Mouse (Mus musculus) midbrain, embryonic 11.5 days (tissue): Measurements from ENCODE around the gene Fstl1. TPM values are rescaled to one million over a fixed set of nuclear protein-coding genes. Genes with fewer than 3 reads are reported as not detected.
A peak's percentile ranks its signal among the peaks of the same experiment; 100 is the strongest.

Experiments used
- ATAC-seq: fragments of 200-750 bp; cut with Nextera tagmentation; 2 replicates; pipeline ENCODE4 v1.8.0; 2017; ENCODE audit warnings: moderate TSS enrichment, moderate library complexity; ENCODE audit not compliant: low FRiP score
- DNase-seq: peaks from one replicate; pipeline ENCODE4 v3.0.0; 2015; ENCODE audit warnings: low spot score; ENCODE audit errors: missing footprints
- H3K27ac ChIP-seq: fragments of 300-500 bp; sonication (generic); 2 replicates; pipeline ENCODE4 v1.5.1; 2014; ENCODE audit warnings: low read depth, low read length
- H3K27me3 ChIP-seq: fragments of 300-500 bp; sonication (generic); 2 replicates; pipeline ENCODE4 v1.6.1; 2014; ENCODE audit warnings: mild to moderate bottlenecking, low read length, moderate library complexity, mixed read lengths; ENCODE audit not compliant: control insufficient read depth, insufficient read depth
- H3K36me3 ChIP-seq: fragments of 300-500 bp; sonication (generic); 2 replicates; pipeline ENCODE4 v1.6.1; 2014; ENCODE audit warnings: mild to moderate bottlenecking, low read length, moderate library complexity, mixed read lengths; ENCODE audit not compliant: control insufficient read depth, insufficient read depth
- H3K4me1 ChIP-seq: fragments of 300-500 bp; sonication (generic); 2 replicates; pipeline ENCODE4 v1.6.1; 2014; ENCODE audit warnings: low read length; ENCODE audit not compliant: control insufficient read depth, insufficient read depth
- H3K4me2 ChIP-seq: fragments of 300-500 bp; sonication (generic); 2 replicates; pipeline ENCODE4 v1.6.1; 2014; ENCODE audit warnings: mild to moderate bottlenecking, moderate library complexity
- H3K4me3 ChIP-seq: fragments of 300-500 bp; sonication (generic); 2 replicates; pipeline ENCODE4 v1.5.1; 2014; ENCODE audit warnings: low read depth, low read length
- H3K9ac ChIP-seq: fragments of 300-500 bp; sonication (generic); 2 replicates; pipeline ENCODE4 v1.6.1; 2014; ENCODE audit warnings: low read length
- H3K9me3 ChIP-seq: fragments of 300-500 bp; sonication (generic); 2 replicates; pipeline ENCODE4 v1.6.1; 2016; ENCODE audit warnings: low read length; ENCODE audit not compliant: control insufficient read depth
- WGBS: fragments of 180-500 bp; shearing (Covaris S2); extraction: QIAGEN DNeasy Blood & Tissue Kit; methylation state at CpG from one replicate; pipeline ENCODE4 v1.1.7; 2014; 5-methylcytosine and 5-hydroxymethylcytosine counted together
- polyA plus RNA-seq: library from polyadenylated mRNA; unstranded; fragments of >200 nt; fragmentation: Nextera tagmentation; extraction: Ambion mirVana; gene quantifications from 2 replicates; pipeline ENCODE4 v1.2.1, GENCODE M21; 2014

The Fstl1 gene
- polyA plus RNA-seq, 1 experiment from 2014 or later = 199 TPM

DNA sequence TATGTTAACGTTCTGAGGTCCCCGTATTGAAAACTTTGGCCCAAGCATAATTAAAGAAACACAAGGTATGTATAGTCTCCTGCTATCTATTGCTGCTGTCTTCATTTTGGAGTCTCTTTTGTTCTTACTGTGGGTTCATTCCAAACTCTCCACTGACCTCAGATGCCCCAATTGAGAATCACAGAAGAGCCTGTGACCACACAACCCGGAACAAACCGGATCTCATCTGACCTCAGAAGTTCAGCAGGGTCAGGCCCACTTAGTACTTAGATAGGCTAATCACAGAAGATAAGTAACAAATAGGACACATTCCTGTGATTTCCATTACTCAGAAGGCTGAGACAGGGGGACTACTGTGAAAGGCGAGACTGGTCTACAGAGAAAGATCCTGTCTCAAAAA is 77.9 kb downstream of the Fstl1 start:
- Histone ChIP-seq H3K9ac (no peak overlapping the region), H3K4me3 (no peak overlapping the region), H3K4me2 (no peak overlapping the region), H3K9me3 (no peaks in the 10 kb centered on the region), H3K27me3 (no peaks in the 10 kb centered on the region), H3K4me1 (no peaks in the 10 kb centered on the region; the same call in 1 of the 2 replicates), H3K27ac (no peak overlapping the region), H3K36me3 (no peaks in the 10 kb centered on the region)
- ATAC-seq (no peak), DNase-seq (no peak)
- WGBS = 78% methylated on average over 5 of the region's 5 CpGs

DNA sequence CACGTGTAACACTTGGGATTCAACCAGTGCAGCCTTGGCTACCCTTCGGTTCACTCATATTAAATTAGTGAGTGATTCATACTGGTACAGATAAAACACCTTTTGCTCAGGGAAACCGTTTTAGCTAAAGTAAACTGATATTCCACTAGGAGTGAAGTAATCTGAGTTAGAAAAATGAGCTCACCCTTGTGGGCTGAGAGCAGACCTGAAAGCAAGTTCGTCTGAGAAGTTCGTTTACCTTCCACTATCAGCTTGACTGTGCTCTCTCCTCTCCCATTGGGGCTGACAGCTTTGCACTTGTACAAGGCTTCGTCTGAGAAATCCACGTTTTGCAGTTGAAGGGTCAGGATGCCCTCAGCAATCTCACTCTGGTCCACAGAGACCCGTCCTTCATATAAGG is 78.9 kb downstream of the Fstl1 start:
- Histone ChIP-seq H3K36me3 (no peaks in the 10 kb centered on the region), H3K4me2 (no peak overlapping the region), H3K9ac (no peak overlapping the region), H3K4me1 (no peaks in the 10 kb centered on the region; the same call in 1 of the 2 replicates), H3K9me3 (no peaks in the 10 kb centered on the region), H3K27me3 (no peaks in the 10 kb centered on the region), H3K4me3 (no peak overlapping the region), H3K27ac (no peak overlapping the region)
- DNase-seq (no peak), ATAC-seq (no peak)
- WGBS = 84% methylated on average over 8 of the region's 8 CpGs

DNA sequence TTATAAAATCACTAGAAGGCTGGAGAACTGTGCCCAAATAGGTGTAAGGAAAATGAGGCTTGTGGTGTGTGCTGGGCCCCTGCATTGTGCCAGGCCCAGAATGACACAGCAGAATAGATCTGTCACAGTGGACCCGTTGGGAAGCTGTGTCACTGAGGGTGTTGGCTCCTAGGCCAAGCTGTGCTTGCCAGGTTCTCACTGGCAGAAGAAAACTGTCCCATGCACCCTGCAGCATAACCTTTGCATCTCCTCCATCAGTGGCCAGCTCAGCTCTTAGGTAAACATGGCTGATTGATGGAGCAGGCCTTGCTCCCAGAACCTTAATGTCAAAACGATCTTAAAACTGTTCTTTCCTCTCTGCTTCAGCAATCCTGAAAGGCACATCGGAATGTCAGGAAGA is 79.7 kb downstream of the Fstl1 start:
- DNase-seq = no peak
- Histone ChIP-seq H3K27me3 (no peaks in the 10 kb centered on the region), H3K4me3 (no peak overlapping the region), H3K27ac (no peak overlapping the region), H3K9me3 (no peaks in the 10 kb centered on the region), H3K36me3 (no peaks in the 10 kb centered on the region), H3K4me1 (no peaks in the 10 kb centered on the region; the same call in 1 of the 2 replicates), H3K4me2 (no peak overlapping the region), H3K9ac (no peak overlapping the region)
- 83% methylated on average over 3 of the region's 3 CpGs for WGBS
- ATAC-seq = no peak

DNA sequence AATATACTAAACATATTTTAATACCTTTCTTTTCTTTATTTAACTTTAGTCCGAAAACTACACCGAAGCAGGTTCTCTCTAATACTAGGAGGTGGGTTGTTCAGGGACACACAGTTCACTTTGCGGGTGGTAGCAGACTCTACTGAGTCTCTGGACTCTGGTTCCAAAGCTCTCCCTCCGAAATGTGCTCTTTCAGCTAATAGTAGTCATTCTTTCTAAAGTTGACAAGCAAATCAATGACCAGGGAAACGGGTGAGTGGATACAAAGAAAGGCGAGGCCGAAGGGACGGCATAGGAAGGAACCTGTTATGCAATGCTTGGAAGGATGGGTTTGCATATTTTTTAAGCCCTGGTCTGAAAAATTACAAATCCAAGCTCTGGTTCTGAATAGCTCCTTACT is 80.8 kb downstream of the Fstl1 start:
- no peak for DNase-seq
- WGBS = 65% methylated on average over 8 of the region's 8 CpGs
- H3K27me3 ChIP-seq = no peaks in the 10 kb centered on the region

DNA sequence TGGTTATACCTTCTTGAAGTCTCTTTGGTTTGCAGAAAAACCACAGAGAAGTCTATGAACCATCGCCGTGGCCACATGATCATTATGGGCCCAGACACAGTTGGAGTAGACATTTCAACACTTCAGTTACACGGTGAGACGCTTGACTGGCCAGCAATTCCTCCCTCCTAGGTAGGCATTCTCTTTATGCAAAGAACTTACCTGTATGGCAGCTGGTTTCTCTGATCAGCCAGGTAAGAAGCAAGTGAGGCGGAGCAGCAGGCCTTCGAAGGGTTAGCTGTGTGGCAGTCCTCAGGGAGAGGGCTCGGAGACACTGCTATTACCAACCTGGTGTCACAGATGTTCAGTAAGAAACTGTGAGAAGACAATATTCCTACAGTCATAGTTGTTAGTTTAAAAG is 83.5 kb downstream of the Fstl1 start:
- DNase-seq (peak; percentile 76), ATAC-seq (no peak)
- H3K9ac ChIP-seq = no peak overlapping the region
- no peak overlapping the region for H3K4me3 ChIP-seq
- H3K27me3 ChIP-seq = no peaks in the 10 kb centered on the region
- no peaks in the 10 kb centered on the region; the same call in 1 of the 2 replicates for H3K4me1 ChIP-seq
- H3K36me3 ChIP-seq = no peaks in the 10 kb centered on the region
- no peak overlapping the region for H3K4me2 ChIP-seq
- H3K27ac ChIP-seq = no peak overlapping the region
- WGBS = 82% methylated on average over 7 of the region's 7 CpGs
- H3K9me3 ChIP-seq = no peaks in the 10 kb centered on the region

More for the DNA sequence above, 80.8 kb downstream of the Fstl1 start:
- H3K9ac ChIP-seq = no peak overlapping the region
- no peaks in the 10 kb centered on the region; the same call in 1 of the 2 replicates for H3K4me1 ChIP-seq
- no peak overlapping the region for H3K4me3 ChIP-seq
- H3K27ac ChIP-seq = no peak overlapping the region
- H3K9me3 ChIP-seq = no peaks in the 10 kb centered on the region
- H3K4me2 ChIP-seq = no peak overlapping the region
- ATAC-seq = no peak
- H3K36me3 ChIP-seq = no peaks in the 10 kb centered on the region

DNA sequence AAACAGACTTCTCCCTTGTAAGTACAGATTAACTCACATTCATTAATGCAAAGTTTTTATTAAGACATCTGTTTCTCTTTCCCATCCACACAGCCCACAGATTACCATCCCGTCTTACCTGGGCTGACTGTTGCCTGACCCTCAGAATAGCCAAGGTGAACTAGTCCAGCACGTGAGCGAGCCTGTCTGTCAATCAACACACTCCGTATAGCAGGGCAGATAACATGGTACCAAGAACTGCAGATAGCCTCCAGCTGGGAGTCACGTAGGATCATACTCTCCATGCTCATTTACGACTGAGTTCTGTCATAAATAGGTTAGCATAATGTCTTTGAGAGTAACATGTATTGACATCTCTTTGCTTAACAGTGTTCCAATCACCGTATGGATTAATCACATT is 84.4 kb downstream of the Fstl1 start, which contains the start of gene Gm36028:
Gene Gm36028 (minus strand): TSS at position 118 of the 400 bp plus-strand sequence.
- no peak within 1 kb of the TSS for H3K4me2 ChIP-seq
- H3K36me3 ChIP-seq = no peaks in the 10 kb centered on the region
- H3K9me3 ChIP-seq = no peaks in the 10 kb centered on the region
- H3K4me3 ChIP-seq = no peak within 1 kb of the TSS
- ATAC-seq = no peak
- no peaks in the 10 kb centered on the region; the same call in 1 of the 2 replicates for H3K4me1 ChIP-seq
- no peak for DNase-seq
- WGBS = 91% methylated on average over 7 of the region's 7 CpGs
- no peak within 1 kb of the TSS for H3K9ac ChIP-seq
- no peak within 1 kb of the TSS for H3K27ac ChIP-seq
- no peaks in the 10 kb centered on the region for H3K27me3 ChIP-seq

DNA sequence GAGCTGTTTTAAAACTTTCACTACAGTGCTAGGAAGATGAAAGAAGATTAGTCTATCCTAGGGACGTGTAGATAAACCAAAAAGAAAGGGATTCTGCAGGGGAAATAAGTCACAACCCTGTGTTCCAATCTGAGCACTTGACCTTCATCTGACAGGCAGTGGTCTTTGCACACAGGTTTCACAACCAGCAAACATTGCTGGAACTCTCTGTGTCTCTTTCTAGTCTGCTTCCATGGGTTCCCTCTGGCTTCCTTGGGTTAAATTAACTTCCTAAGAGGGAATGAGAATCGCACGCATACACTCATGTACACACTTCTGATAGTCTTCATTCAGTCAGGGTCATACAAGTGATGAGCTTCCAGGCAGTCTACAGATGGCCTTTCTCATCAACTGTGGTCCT is 87.2 kb downstream of the Fstl1 start:
- Histone ChIP-seq H3K36me3 (no peaks in the 10 kb centered on the region), H3K4me2 (no peak overlapping the region)

DNA sequence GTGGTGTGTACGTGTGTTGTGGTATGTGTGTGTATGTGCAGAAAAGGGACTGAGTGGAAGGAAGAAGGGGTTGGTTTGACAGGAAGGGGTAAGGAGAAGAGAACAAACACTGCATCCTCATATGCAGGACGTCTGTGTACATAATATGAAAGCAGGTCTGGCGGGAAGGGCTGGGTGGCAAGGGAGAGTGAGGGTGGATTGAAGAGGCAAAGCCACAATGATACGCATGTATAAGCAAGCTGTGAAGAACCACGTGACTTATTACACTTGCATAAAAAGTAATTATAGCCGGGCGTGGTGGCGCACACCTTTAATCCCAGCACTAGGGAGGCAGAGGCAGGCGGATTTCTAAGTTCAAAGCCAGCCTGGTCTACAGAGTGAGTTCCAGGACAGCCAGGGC is 89.2 kb downstream of the Fstl1 start:
- WGBS = 88% methylated on average over 9 of the region's 9 CpGs

More for the DNA sequence above, 87.2 kb downstream of the Fstl1 start:
- ATAC-seq = no peak
- peaks cover 6% of the 10 kb centered on the region; the same call in 1 of the 2 replicates for H3K4me1 ChIP-seq
- no peaks in the 10 kb centered on the region for H3K27me3 ChIP-seq
- no peaks in the 10 kb centered on the region for H3K9me3 ChIP-seq
- H3K9ac ChIP-seq = no peak overlapping the region
- WGBS = 78% methylated on average over 3 of the region's 3 CpGs
- DNase-seq = peak; percentile 56
- no peak overlapping the region for H3K27ac ChIP-seq
- no peak overlapping the region for H3K4me3 ChIP-seq

DNA sequence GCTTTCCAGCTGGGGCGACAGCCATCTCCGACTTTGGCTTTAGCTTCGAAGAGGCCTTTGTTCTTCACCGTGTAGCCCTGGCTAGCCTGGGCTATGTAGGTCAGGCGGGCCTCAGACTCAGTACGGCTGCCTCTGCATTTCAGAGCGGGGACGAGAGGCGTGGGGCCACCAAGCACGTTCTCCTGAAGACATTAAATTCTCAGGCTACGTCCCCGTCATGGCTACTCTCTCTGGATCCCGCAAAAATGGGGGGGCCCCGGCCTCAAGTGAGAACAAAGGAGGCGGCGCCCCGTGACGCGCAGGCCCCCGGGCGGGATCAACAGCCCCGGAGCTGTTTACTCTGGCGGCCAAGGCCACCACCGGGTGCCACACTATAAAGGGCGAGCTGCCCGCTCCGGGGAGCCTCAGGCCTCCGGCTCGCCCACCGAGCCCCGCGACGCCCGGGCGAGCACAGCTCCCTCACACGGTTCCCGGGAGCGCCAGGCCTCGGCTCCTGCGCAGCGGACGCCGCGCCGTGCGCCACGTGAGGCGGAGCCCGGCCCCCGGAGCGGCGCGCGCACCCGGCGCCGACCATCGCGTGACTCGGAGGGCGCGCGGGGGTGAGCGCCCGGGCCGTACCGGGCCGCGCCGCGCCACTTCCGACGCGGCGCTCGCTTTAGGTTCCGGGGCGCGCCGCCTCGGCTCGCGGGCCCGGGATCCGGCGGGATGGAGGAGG is 91.3 kb downstream of the Fstl1 start, which contains the start of gene Lrrc58:
Gene Lrrc58 (plus strand): TSS at position 599 of the 715 bp plus-strand sequence.
- Histone ChIP-seq H3K9ac (peak within 1 kb of the TSS; percentile 99), H3K36me3 (no peaks in the 10 kb centered on the region), H3K9me3 (no peaks in the 10 kb centered on the region), H3K27me3 (no peaks in the 10 kb centered on the region), H3K4me3 (peak within 1 kb of the TSS; percentile 92), H3K4me1 (peaks cover 16% of the 10 kb centered on the region; the same call in 1 of the 2 replicates), H3K4me2 (peak within 1 kb of the TSS; percentile 75), H3K27ac (peak within 1 kb of the TSS; percentile 98)
- WGBS = under 1% methylated on average over 81 of the region's 86 CpGs
- peak; percentile 97 for DNase-seq
- peak; percentile 93 for ATAC-seq

More for the DNA sequence above, 89.2 kb downstream of the Fstl1 start:
- Histone ChIP-seq H3K36me3 (no peaks in the 10 kb centered on the region), H3K4me3 (no peak overlapping the region), H3K9ac (no peak overlapping the region), H3K27me3 (no peaks in the 10 kb centered on the region), H3K9me3 (no peaks in the 10 kb centered on the region), H3K4me2 (no peak overlapping the region), H3K27ac (no peak overlapping the region), H3K4me1 (peaks cover 15% of the 10 kb centered on the region; the same call in 1 of the 2 replicates)
- no peak for ATAC-seq
- DNase-seq = peak; percentile 77
